Mouse (Mus musculus) c-Kit-positive CD71-positive TER-119-positive erythroid progenitor cells, embryonic 14.5 days (primary cell): Measurements from ENCODE around the gene Cxcl3.

Experiments
- DNase-seq: peaks from one replicate; pipeline ENCODE4 v3.0.0-alpha.2; 2013; ENCODE audit warnings: low spot score

Gene Cxcl3

DNA sequence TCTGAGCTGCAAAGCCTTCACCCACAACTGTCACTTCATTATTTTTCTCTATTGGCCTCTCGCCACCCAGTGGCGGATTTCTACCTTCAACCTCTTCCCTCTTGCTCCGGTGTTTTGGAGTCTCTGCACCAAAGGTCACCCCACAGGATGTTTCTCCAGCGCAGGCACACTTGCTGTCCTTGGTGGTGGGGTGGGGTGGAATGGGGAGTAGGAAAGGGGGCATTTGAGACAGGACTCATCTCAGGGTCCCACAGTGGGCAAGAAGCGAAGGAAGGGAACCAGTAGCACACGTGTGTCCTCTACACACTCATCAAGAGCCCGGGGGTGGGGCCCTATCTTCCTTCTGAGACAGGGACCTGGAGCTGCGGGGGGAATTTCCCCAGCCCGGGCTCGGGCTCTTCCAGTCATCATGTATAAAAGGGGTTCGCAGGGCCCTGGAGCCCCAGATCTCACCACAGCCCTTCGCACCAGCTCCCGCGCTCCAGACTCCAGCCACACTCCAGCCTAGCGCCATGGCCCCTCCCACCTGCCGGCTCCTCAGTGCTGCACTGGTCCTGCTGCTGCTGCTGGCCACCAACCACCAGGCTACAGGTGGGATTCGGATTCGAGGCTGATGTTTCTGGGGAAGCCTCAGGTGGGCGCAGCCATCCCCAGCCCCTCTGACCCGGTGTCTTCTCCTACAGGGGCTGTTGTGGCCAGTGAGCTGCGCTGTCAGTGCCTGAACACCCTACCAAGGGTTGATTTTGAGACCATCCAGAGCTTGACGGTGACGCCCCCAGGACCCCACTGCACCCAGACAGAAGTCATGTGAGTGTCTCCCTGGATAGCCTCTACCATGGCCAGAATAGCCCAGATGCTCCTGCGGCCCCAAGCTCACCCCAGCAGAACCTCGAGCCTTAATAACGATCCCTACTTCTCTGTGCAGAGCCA is at the start of gene Cxcl3:
TSS of gene Cxcl3 (plus strand) at position 445 of the 930 bp plus-strand sequence.
- DNase-seq: no peak

DNA sequence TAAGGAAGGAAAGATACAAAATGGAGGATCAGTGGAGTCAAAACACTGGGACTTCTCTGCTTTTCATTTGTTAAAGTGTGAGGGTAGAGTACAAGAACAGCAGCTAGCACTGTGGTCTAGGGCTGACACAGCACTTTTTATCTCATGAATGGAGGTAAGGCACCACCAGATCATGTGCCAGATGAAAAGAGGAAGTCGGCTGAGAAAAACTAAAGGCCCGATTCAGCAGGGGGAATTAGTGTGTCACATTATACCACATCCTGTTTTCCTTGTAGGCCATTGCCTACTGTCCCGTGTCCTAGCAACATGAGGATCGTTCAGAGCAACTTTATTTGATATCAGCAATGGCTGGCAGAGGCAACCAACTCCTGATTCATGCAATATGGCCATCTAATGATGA is 43.9 kb upstream of the Cxcl3 start:
- peak; percentile 9 for DNase-seq

DNA sequence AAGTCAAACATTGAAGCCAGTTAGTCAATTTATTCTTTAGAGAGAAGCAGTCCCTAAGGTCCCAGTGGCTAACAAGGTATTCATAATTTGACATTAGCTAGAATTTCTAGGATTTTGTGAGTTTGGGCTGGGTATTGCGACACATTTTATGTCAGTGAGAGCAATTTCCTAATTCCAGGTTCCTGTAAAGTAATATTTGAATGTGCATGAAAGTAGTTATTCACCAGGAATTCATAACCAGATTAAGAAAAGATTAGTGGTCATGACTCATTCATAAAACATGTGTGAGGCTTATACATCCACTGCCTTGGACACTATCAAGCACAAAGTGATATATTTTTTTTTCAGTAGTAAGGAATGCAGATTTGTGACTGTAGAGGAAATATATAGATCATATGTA is 32.0 kb upstream of the Cxcl3 start:
- DNase-seq: no peak

DNA sequence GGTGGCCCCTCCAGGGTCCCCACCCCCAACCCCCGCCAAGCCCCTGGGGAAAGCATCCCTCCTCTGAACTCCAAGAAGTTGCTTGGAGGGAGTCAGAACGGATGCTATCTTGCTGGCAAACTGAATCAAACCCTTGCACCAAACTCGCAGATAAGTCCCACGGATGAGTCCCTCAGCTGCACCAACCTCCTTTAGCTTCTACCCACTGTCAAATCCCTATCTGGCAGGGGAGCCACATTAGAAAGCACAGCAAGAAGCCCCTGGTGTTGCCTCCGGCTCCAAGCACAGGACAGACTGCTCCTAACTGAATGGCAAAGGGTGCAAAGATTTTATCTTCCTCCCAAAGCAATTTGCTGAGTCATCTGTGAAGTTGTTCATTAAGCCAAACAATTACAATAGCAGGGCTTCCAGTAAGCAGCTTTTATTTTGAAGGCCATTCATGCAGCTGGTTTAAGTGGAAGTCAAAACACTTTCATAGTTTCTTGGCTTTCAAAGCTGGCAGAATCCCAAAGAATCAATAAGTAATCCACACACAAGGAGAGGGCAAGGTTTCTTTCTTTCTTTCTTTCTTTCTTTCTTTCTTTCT is 27.8 kb upstream of the Cxcl3 start:
- no peak for DNase-seq

DNA sequence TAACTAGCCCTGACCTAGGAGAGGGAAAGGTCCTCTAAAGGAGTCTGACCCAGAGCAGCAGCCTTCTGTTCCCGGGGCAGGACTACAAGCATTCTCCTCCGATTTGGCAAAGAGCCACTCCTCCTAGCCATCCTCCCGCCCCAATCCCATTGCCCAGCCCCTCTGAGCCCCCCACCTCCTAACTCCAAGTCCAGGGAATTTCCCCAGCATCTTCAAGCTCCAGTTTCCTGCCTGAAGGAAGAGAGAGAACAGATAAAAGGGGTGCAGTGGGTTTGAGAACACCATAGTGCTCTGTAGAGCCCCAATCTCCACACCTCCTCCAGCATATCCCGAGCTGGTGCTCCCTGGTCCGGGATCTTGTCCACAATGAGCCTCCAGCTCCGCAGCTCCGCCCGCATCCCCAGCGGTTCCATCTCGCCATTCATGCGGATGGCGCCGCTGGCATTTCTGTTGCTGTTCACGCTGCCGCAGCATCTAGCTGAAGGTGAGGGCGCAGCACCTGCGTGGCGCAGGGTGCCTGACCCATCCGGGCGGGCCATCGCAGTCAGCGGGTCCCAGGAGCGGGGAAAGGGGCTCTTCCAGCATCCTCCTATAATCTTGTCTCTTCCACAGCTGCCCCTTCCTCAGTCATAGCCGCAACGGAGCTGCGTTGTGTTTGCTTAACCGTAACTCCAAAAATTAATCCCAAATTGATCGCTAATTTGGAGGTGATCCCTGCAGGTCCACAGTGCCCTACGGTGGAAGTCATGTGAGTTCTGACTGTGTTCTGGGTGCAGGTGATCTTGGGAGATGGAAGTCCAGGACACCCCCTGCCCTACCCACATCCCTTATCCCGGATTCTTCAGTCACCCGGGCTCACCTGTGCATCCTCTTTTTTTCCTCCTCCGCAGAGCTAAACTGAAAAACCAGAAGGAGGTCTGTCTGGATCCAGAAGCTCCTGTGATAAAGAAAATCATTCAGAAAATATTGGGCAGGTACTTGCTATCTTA is 26.5 kb upstream of the Cxcl3 start, which contains the start of gene Cxcl5:
TSS of gene Cxcl5 (plus strand) at position 284 of the 989 bp plus-strand sequence.
- DNase-seq: no peak

DNA sequence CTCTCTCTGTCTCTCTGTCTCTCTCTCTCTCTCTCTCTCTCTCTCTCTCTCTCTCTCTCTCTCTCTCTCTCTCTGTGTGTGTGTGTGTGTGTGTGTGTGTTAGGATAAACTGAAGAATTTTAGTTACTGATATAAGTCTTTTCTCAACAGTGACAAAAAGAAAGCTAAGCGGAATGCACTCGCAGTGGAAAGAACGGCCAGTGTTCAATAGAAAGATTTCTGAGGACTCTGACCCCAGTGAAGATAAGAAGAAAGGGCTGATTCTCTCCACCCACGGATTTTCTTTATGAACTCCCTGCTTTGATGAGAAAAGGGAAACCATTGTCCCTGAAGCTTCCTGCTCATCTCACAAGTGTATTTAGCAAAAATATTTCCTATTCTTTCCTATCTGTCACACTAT is 25.6 kb upstream of the Cxcl3 start:
- DNase-seq: no peak

DNA sequence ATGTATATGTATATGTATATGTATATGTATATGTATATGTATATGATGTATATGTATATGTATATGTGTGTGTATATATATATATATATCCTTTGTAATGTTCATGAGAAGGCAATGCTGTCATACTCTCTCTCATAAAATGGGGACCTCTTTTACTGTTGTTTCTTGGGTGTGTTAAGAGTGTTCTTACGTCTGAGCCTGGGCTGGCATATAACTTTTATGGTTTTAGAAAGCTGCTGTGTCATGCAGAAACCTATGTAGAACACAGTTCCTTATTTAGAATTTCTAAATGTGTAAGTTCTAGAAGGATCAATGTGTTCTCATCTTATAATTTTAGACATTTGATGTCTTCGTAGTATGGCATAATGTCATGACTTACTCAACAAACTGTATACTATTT is 25.1 kb upstream of the Cxcl3 start:
- no peak for DNase-seq

DNA sequence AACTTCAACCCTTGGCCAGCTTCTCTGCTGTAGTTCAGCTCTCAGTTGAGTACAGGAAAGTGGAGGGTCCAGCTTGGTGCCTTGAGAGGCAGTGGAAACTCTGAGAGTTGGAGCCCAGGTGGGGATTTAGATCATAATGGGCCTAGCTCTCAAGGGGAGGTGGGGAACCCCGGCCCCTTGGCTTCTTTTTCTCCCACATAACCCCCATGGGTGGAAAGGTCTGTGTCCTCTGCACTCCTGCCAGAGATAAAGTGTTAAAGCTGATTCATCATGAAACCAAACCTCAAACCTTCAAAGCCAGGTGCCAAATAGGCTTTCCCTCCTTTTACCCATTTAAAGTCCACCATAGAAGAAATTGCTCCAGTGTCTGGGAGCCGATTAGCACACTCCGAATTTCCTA is 24.1 kb upstream of the Cxcl3 start:
- no peak for DNase-seq

DNA sequence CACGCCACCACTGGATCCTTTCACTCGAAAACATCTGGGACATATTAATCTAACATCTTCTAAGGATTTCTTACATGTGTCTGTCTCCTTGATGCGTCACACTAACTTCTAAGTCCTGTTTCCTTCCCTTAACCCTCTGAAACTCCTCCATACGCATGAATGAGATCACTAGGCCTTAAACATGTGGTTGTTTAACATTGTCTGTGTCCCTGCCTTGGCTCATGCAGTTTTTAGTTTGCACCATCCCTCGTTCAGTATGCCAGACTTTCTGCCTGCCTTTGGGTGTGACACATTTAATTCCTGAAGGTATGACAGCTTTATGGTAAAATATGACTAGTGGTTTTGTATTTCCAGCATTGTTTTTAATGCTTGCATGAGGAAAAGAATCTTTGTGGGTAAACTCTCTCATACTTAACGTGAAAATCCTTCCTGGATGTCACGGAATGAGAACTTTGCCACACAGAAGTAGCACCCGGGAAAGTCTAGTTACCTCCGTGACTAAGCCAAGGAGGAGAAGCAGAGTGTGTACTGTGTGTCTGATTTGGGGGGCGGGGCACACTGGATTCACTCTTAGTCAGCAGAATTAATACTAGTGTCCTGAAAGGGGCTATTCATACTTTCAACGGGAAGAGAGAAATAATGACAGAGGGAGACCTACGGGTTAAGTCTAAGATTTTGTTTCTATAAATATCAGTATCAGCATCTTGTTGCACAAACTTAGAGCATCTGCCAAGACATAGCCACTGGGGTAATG is 21.8 kb upstream of the Cxcl3 start:
- no peak for DNase-seq

DNA sequence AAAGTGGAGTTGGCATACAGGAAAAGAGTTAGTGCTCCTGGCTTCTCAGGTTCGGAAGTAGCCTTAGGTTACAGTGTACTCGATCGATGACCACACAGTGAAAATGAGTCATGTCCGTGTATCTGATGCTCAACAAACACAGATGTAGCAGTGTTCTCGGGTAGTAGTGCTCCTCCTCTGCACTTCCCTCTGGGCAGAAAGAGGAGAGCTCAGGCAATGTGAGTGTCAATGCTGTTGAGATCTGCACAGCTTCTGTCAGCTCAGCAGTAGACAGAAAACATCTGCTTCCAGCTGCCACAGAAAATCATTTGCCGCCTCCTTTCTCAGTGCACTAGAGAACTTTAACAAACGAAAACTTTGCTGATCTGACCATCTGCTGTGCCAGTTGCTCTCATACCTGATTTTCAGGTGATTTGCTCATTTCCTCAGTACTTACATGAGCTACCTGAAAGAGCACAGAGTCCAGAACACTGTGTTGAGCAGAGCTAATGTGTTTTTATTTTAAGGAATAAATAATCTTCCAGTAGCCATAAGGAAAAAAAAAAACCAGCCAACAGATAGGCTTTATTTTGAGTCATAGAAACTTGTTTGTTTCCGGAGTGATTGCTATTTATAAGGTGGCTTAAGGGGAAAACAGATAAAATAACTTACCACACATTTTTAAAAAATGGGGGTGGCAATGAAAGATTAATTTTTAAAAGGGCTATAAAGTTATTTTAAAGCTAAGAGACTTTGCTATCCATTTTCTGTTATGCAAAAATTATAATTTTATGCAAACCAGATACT is 19.9 kb upstream of the Cxcl3 start:
- no peak for DNase-seq

DNA sequence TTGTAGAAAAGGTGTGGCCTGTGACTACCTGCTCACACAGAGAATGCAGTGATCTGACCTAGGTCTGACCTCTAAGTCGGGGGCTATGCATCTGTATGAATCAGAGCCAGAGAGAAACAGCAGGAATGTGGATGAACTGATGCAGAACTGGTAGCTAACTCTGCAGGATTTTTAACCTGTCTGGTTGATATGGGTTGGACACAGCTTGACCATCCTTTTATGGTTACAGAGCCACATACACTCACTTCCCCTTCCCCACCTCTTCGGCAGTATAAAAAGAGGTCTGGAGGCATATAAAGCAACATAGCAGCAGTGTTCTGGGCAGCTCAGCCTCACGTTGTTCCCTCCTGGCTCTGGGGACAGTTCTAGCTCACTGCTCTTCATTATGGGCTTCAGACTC is 17.7 kb upstream of the Cxcl3 start, which contains the start of gene Ppbp:
TSS of gene Ppbp (plus strand) at position 301 of the 400 bp plus-strand sequence.
- no peak for DNase-seq

DNA sequence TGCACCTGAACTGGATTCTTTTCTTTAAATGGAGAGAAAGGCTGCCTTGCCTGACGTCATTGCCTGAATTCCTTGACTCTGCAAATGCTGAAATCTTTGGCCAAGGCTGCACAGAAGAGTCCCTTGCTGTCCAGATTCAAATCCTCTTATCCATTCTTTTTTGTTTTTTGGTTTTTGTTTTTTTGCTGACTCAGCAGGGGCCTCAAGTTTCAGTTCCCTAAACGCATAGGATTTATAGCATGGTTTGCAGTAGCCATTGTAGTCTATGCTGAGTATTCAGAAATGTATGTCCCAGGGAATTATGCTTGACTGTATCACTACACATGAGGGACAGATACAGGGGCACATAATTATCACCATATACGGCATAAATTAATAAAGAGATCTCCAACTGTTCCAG is 14.5 kb upstream of the Cxcl3 start:
- DNase-seq: no peak

DNA sequence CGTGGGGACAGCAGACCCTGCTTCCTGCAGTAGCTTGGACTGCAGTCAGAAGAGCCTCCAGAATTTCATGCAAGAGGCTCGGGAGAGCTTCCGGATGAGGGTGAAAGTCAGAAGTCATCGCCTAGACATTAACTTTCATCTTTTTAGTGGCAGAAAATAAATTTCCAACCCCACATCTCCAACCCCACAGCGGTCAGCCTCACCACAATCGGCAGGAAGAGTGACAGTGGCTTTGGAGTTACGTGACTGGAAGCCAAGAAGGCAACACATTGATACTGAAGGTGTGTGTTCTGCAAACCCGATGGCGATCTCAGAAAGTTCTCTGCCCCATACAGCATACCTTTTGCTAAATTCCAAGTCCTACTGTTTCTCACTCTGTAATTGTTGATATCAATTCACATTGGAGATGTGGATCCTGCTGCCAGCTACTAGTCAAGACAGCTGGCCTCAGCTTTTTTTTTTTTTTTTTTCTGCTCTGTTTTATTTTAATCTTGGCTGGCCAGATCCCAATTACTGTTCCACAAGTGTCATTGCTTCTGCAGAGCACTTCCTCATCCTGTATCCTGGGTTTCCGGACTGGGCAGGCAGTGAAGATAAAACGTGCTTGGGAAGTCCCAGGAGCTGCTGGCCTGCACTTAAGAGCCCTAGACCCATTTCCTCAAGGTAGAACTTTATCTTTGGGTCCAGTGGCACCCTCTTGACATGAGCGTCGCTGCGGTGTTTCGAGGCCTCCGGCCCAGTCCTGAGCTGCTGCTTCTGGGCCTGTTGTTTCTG is 13.8 kb upstream of the Cxcl3 start, which contains the start of gene Pf4:
TSS of gene Pf4 (plus strand) at position 556 of the 774 bp plus-strand sequence.
- no peak for DNase-seq

DNA sequence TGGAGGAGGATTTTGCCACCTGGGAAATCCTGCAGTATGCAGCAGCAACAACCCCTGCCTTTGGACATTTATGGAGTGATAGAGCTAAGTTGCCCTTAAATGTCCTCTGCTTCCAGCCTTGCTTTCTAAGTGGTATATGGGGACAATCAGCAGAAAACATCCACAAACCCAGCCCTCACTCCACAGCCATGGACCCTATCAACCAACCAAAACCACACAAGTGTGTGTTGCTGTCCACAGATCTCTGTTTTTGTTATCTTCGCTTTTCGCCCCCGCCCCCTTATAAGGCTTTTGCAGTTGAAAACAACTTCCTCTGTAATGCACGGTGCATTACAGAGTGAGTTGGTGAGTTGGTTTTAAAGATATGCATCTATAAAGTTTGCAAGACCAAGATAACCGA is 10.3 kb upstream of the Cxcl3 start:
- no peak for DNase-seq

DNA sequence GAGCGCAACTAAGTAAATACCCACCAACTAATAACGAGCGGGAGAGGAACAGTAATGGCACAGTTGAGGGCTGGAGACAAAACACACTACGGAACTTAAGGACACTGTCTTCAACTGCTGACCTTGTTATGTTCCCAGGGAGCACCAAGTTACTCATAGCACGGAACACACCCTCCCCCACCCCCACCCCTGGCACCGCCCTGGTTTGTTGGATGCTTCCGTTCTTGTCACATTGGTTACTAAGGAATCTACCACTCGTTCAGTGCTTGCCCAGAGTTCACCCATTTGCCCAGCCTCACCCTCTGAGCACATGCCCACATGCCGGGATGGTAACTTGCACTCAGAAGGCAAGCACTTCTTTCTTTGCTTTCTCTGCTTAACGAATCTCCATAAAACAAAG is 8.3 kb upstream of the Cxcl3 start:
- no peak for DNase-seq

DNA sequence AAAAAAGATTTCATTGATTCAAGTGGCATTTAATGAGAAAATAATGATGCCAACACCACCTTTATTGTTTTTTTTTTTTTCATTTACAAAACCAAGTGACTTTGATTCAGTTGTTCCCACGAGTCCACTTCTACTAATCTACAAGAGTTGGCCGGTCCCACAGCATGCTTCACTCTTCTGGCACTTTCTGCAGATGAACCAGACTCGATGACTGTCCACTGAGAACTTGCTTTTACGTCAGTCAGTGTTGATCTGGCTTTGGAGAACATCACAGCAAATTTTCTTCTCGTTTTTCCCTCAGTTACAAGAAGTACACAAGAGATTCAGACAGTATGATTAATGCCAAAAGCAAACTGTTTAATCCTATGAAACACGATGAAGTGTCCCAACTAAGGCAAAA is 7.0 kb upstream of the Cxcl3 start:
- no peak for DNase-seq

DNA sequence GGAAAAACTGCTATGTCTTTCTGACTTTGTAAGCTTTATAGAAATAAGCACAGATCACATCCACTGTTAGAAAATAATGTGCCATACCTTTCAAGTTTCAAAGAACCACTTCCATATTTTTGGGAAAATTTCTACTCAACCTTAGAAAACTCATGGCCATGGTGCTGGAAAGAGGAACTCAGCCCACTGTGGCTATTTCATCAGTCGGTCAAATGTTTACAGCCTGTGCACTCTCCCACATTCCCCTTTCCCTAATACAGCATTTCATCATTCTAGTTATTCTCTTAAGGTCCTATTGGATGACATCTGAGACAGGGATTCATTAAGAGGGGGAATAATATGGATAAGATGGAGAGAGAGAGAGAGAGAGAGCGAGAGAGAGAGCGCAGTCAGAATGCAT is 2.2 kb upstream of the Cxcl3 start:
- DNase-seq: no peak

DNA sequence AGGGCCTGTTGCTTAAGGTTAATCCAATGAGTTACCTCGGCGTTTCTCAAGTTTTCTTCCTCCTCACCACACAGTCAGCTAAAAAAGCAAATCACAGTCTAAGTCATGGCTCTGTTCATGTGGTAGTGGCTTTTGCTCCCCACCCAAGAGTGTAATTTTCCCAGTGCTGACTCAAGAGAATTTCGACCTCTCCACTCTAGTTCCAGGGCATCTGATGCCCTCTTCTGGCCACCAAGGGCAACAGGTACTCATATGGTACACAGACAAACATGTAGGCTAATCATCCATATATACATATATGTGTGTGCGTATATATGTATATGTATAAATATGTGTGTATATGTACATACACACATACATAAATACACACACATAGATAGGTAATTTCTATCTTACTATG is 2.2 kb downstream of the Cxcl3 start:
- no peak for DNase-seq

DNA sequence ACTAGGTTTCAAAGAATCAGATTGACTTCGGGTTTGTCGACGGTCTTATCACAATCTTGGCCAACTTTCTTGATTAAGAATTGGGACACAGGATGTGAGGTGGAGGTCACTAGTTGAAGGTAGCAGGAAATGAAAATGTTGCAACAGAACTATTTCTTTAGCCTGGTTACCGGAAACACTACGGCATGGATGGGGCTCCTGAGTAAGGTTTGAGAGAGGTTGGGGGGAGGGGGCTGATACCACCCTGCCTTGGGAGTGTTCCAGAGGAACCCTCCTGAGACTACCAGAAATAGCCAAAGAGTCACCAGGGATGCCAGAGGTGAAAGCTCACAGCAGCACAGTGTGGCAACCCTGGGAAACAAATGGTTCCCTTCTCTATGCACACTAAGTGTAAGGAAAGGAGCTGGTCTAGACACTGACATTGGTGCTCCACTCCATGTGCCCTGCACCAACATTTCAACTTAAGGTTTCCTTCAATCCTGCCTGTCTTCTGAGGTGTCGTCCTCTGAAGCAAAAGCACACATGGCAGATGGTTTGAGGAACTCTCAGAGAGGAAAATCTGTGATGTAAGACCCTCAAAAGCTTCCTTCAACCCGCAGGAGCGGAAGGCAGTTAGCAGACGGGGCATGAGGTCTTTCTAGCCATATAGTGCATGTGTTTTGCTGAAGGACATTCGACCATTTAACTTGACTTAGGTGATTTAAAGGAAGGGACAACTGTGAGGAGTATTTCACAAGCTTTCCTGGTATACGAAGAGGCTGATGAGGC is 3.6 kb downstream of the Cxcl3 start:
- no peak for DNase-seq
